Mouse (Mus musculus) cortical plate, adult 2 months (tissue): Measurements from ENCODE around the gene Cmbl.

Source experiments
- CTCF ChIP-seq: fragments of 200-500 bp; IDR thresholded peaks from 2 replicates; pipeline ENCODE4 v1.5.1; 2011; ENCODE audit warnings: mild to moderate bottlenecking, control low read depth, low read length; ENCODE audit not compliant: insufficient read depth; ENCODE audit errors: extremely low read depth
- POLR2A ChIP-seq: fragments of 200-500 bp; IDR thresholded peaks from 2 replicates; pipeline ENCODE4 v1.6.1; 2011; ENCODE audit warnings: mild to moderate bottlenecking, low read length, control low read depth; ENCODE audit not compliant: insufficient read depth; ENCODE audit errors: extremely low read depth

DNA sequence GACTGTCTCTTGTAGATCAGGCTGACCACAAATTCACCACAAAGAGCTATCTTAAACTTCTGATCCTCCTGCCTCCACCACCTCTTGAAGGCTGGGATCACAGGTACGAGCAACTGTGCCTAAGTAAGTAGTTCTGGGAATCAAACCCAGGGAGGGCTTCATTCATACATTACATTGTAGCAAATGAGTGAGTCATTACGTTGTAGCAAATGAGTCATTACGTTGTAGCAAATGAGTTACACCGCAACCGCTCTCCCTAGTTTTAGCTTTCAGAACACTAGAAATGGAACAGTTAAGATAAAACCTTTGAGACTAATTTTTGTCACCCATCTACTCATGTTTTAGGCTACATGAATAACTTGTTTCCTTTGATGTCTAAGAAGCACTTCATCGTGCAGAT, 18.9 kb upstream of the Cmbl start:
- no peak for TF ChIP-seq CTCF
- TF ChIP-seq POLR2A = no peak
